Mouse (Mus musculus) testis, adult 2 months (tissue): ENCODE results near the gene Cnp.

ENCODE experiments used
- CTCF ChIP-seq: fragments of 200-500 bp; IDR thresholded peaks from 2 replicates; pipeline ENCODE4 v1.5.1; 2012; ENCODE audit warnings: low read depth, mild to moderate bottlenecking, inconsistent platforms, low read length, moderate library complexity; ENCODE audit not compliant: control insufficient read depth, insufficient read depth, insufficient replicate concordance
- POLR2A ChIP-seq: fragments of 200-500 bp; IDR thresholded peaks from 2 replicates; pipeline ENCODE4 v1.6.1; 2012; ENCODE audit warnings: low read depth, mild to moderate bottlenecking, inconsistent platforms, low read length, moderate library complexity; ENCODE audit not compliant: control insufficient read depth

GRCm38 (mm10) chr11:100603155-100603554 is 28.5 kb downstream of the Cnp start:
- TF ChIP-seq POLR2A (no peak), CTCF (no peak)
